In genomic region chr11:115475758-115476237, GRCm38 (mm10) we compare ENCODE assay signal across 8 mouse cellular contexts. TPM values are rescaled to one million over a fixed set of nuclear protein-coding genes. Genes with fewer than 3 reads are reported as not detected.
A peak's percentile ranks its signal among the peaks of the same experiment; 100 is the strongest.
DNase-seq lines count a peak whose midpoint lies in the region; ATAC-seq and TF ChIP-seq lines count a peak whose summit lies in the region.

No protein-coding gene starts in this region.

- ATAC-seq in kidney, embryonic 15.5 days (replicated peaks; ENCODE audit: low FRiP score), result no peak; the same call in none of the 2 replicates
- peak; percentile 60 for ATAC-seq in hindbrain, embryonic 16.5 days
- ATAC-seq in midbrain, embryonic 14.5 days (ENCODE audit: low FRiP score, low TSS enrichment), result peak; percentile 19; the same call in 1 of the 2 replicates

- no peaks in the 10 kb centered on the region for H3K27me3 ChIP-seq in kidney, embryonic 15.5 days
- no peaks in the 10 kb centered on the region for H3K27me3 ChIP-seq in hindbrain, embryonic 16.5 days (replicated peaks; ENCODE audit: control insufficient read depth, insufficient read depth, low read length)
- H3K27me3 ChIP-seq in midbrain, embryonic 14.5 days (ENCODE audit: control insufficient read depth, insufficient read depth, low read length), result no peaks in the 10 kb centered on the region

- DNase-seq in kidney, adult 9 months, result no peak
- no peak for DNase-seq in midbrain, embryonic 14.5 days
- DNase-seq in cerebellum, postnatal 10 days, result no peak
- DNase-seq in spleen, postnatal 36 days (ENCODE audit: low spot score in 2 of 2), result no peak
- DNase-seq in right cerebral cortex, postnatal 10 days (ENCODE audit: low spot score in 2 of 2), result no peak

- H3K4me3 ChIP-seq in kidney, embryonic 15.5 days (replicated peaks), result peak overlapping the region; percentile 92
- H3K4me3 ChIP-seq in bone marrow macrophage, adult 2 months (ENCODE audit: insufficient read depth, low read length), result peak overlapping the region; percentile 80
- H3K4me3 ChIP-seq in hindbrain, embryonic 16.5 days (ENCODE audit: low read length), result peak overlapping the region; percentile 80
- H3K4me3 ChIP-seq in midbrain, embryonic 14.5 days (replicated peaks; ENCODE audit: low read depth, low read length), result peak overlapping the region; percentile 87

- WGBS in kidney, embryonic 15.5 days, result 3% methylated on average over 28 of the region's 28 CpGs
- WGBS in hindbrain, embryonic 16.5 days, result 4% methylated on average over 28 of the region's 28 CpGs
- WGBS in midbrain, embryonic 14.5 days, result 3% methylated on average over 28 of the region's 28 CpGs

- H3K9ac ChIP-seq in kidney, embryonic 15.5 days, result peak overlapping the region; percentile 81
- peak overlapping the region; percentile 78 for H3K9ac ChIP-seq in hindbrain, embryonic 16.5 days (ENCODE audit: low read depth, low read length)
- H3K9ac ChIP-seq in midbrain, embryonic 14.5 days (replicated peaks; ENCODE audit: low read length), result peak overlapping the region; percentile 72

- H3K9me3 ChIP-seq in kidney, embryonic 15.5 days (replicated peaks), result no peaks in the 10 kb centered on the region
- H3K9me3 ChIP-seq in hindbrain, embryonic 16.5 days (ENCODE audit: control insufficient read depth, low read length), result no peaks in the 10 kb centered on the region
- no peaks in the 10 kb centered on the region for H3K9me3 ChIP-seq in midbrain, embryonic 14.5 days (ENCODE audit: control insufficient read depth, low read length)

- H3K36me3 ChIP-seq in kidney, embryonic 15.5 days, result 0 out of 2 replicates have a peak, but pooled peaks cover 4% of the 10 kb centered on the region
- no peaks in the 10 kb centered on the region for H3K36me3 ChIP-seq in hindbrain, embryonic 16.5 days (ENCODE audit: control insufficient read depth, insufficient read depth, low read length)
- peaks cover 5% of the 10 kb centered on the region; the same call in 1 of the 2 replicates for H3K36me3 ChIP-seq in midbrain, embryonic 14.5 days (ENCODE audit: control insufficient read depth, insufficient read depth, low read length)

- peaks cover 50% of the 10 kb centered on the region for H3K4me1 ChIP-seq in kidney, embryonic 15.5 days
- H3K4me1 ChIP-seq in bone marrow macrophage, adult 2 months (ENCODE audit: control insufficient read depth, insufficient read depth, low read length), result peaks cover 26% of the 10 kb centered on the region
- H3K4me1 ChIP-seq in hindbrain, embryonic 16.5 days (ENCODE audit: control insufficient read depth, insufficient read depth, low read depth, low read length), result peaks cover 25% of the 10 kb centered on the region
- peaks cover 33% of the 10 kb centered on the region for H3K4me1 ChIP-seq in midbrain, embryonic 14.5 days (ENCODE audit: control insufficient read depth, insufficient read depth, low read length)

- TF ChIP-seq POLR2A in bone marrow macrophage, adult 2 months (IDR thresholded peaks at IDR 0.05; ENCODE audit: borderline replicate concordance, low read depth, low read length), result 0 out of 2 replicates have a peak, but pooled peaks have one; percentile 12

- TF ChIP-seq CTCF in bone marrow macrophage, adult 2 months (IDR thresholded peaks at IDR 0.05; ENCODE audit: low read depth, low read length), result no peak

- peak overlapping the region; percentile 93 for H3K4me2 ChIP-seq in kidney, embryonic 15.5 days
- H3K4me2 ChIP-seq in hindbrain, embryonic 16.5 days (ENCODE audit: low read length), result peak overlapping the region; percentile 75
- peak overlapping the region; percentile 94 for H3K4me2 ChIP-seq in midbrain, embryonic 14.5 days (ENCODE audit: low read length)

- no peak overlapping the region for H3K27ac ChIP-seq in kidney, embryonic 15.5 days
- peak overlapping the region; percentile 74 for H3K27ac ChIP-seq in bone marrow macrophage, adult 2 months (ENCODE audit: insufficient read depth, low read depth, low read length)
- peak overlapping the region; percentile 86 for H3K27ac ChIP-seq in hindbrain, embryonic 16.5 days (ENCODE audit: low read depth, low read length)
- 0 out of 2 replicates have a peak overlapping the region, but pooled peaks have one; percentile 88 for H3K27ac ChIP-seq in midbrain, embryonic 14.5 days (replicated peaks; ENCODE audit: low read depth, low read length)

RNA-seq across cellular contexts. Expression of gene Armc7, which starts 0.3 kb away (rescaled TPM):
- polyA plus RNA-seq in kidney, embryonic 15.5 days (2015; fragmentation: Nextera tagmentation; extraction: Ambion mirVana), result 8.6 and 9.1 TPM in 2 replicates
- 31.1 and 35.2 TPM in 2 replicates for polyA plus RNA-seq in bone marrow macrophage, adult 2 months (2012; ENCODE audit: insufficient read depth, insufficient read length, missing spikeins)
- polyA plus RNA-seq in hindbrain, embryonic 16.5 days (2015; fragmentation: Nextera tagmentation; extraction: Ambion mirVana), result 16.8 and 19.4 TPM in 2 replicates
- polyA plus RNA-seq in midbrain, embryonic 14.5 days (2014; fragmentation: Nextera tagmentation; extraction: Ambion mirVana), result 16.3 and 16.7 TPM in 2 replicates

RNA-seq across cellular contexts. Expression of gene Slc16a5, which starts 13.5 kb away (rescaled TPM):
- 15.8 and 22.3 TPM in 2 replicates for polyA plus RNA-seq in kidney, embryonic 15.5 days (2015; fragmentation: Nextera tagmentation; extraction: Ambion mirVana)
- polyA plus RNA-seq in bone marrow macrophage, adult 2 months (2012; ENCODE audit: insufficient read depth, insufficient read length, missing spikeins), result not detected in 2 replicates
- polyA plus RNA-seq in hindbrain, embryonic 16.5 days (2015; fragmentation: Nextera tagmentation; extraction: Ambion mirVana), result 0.34 and 0.46 TPM in 2 replicates
- not detected in 2 replicates for polyA plus RNA-seq in midbrain, embryonic 14.5 days (2014; fragmentation: Nextera tagmentation; extraction: Ambion mirVana)

RNA-seq across cellular contexts. Expression of gene Nt5c, which starts 15.9 kb away (rescaled TPM):
- 72.7 and 76.7 TPM in 2 replicates for polyA plus RNA-seq in kidney, embryonic 15.5 days (2015; fragmentation: Nextera tagmentation; extraction: Ambion mirVana)
- polyA plus RNA-seq in bone marrow macrophage, adult 2 months (2012; ENCODE audit: insufficient read depth, insufficient read length, missing spikeins), result 66.3 and 79.3 TPM in 2 replicates
- 95.8 and 104 TPM in 2 replicates for polyA plus RNA-seq in hindbrain, embryonic 16.5 days (2015; fragmentation: Nextera tagmentation; extraction: Ambion mirVana)
- polyA plus RNA-seq in midbrain, embryonic 14.5 days (2014; fragmentation: Nextera tagmentation; extraction: Ambion mirVana), result 93.9 and 110 TPM in 2 replicates

RNA-seq across cellular contexts. Expression of gene Trim80, which starts 35.5 kb away (rescaled TPM):
- 0.18 and 0.30 TPM in 2 replicates for polyA plus RNA-seq in kidney, embryonic 15.5 days (2015; fragmentation: Nextera tagmentation; extraction: Ambion mirVana)
- polyA plus RNA-seq in bone marrow macrophage, adult 2 months (2012; ENCODE audit: insufficient read depth, insufficient read length, missing spikeins), result not detected in 2 replicates
- 0.15 TPM in 1 of 2 replicates, not detected in the other for polyA plus RNA-seq in hindbrain, embryonic 16.5 days (2015; fragmentation: Nextera tagmentation; extraction: Ambion mirVana)
- polyA plus RNA-seq in midbrain, embryonic 14.5 days (2014; fragmentation: Nextera tagmentation; extraction: Ambion mirVana), result not detected in 2 replicates

RNA-seq across cellular contexts. Expression of gene Jpt1, which starts 38.4 kb away (rescaled TPM):
- polyA plus RNA-seq in kidney, embryonic 15.5 days (2015; fragmentation: Nextera tagmentation; extraction: Ambion mirVana), result 457 and 460 TPM in 2 replicates
- polyA plus RNA-seq in bone marrow macrophage, adult 2 months (2012; ENCODE audit: insufficient read depth, insufficient read length, missing spikeins), result 166 and 168 TPM in 2 replicates
- 1,336 TPM in 2 replicates for polyA plus RNA-seq in hindbrain, embryonic 16.5 days (2015; fragmentation: Nextera tagmentation; extraction: Ambion mirVana)
- 1,631 and 1,863 TPM in 2 replicates for polyA plus RNA-seq in midbrain, embryonic 14.5 days (2014; fragmentation: Nextera tagmentation; extraction: Ambion mirVana)

Comparison
In these comparisons a context has a peak if more than half of its experiments do, and no peak if none do; other contexts are left out.
1. RNA of gene Slc16a5, which starts 13.5 kb away (polyA plus RNA-seq): 15.8 to 22.3 TPM in kidney, embryonic 15.5 days; 0.34 to 0.46 TPM in hindbrain, embryonic 16.5 days, not detected in bone marrow macrophage, adult 2 months and not detected in midbrain, embryonic 14.5 days; every median in the first group is over 10 times any median in the second.
2. Peak in every context shown above with its lines, with median percentiles within 50 percentile points of each other: H3K4me2 ChIP-seq, H3K4me3 ChIP-seq and H3K9ac ChIP-seq.